23 mouse cellular contexts compared by ENCODE assay signal in the genomic region with DNA sequence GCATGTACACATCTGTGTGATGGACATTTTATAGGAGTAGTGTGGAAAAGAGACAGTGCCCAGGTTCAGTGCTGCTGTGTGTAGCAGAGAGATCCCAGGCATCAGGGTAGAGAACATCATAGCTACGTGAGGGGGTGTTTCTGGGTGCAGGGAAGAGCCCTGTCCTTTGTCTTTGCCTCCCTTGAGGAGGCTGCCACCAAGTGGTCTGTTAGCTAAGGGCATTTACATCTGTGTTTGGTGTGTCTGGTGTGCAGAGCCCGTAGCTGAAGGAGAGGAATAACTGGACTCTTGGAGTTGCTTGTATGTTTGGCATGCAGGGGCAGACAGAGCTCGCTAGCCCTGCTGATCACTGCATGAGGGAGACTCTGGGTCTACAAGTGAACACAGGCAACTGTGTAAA. TPM values are rescaled to one million over a fixed set of nuclear protein-coding genes. Genes with fewer than 3 reads are reported as not detected.
DNase-seq lines count a peak whose midpoint lies in the region; ATAC-seq and TF ChIP-seq lines count a peak whose summit lies in the region.
"Had no signal": no experiment of that assay in that cellular context is flagged by ENCODE, and none has a peak within 500 bp of the region (broad histone marks: within the 10 kb centered on the region; RNA-seq: fewer than 3 reads in every experiment).

No protein-coding gene starts in this region.

- no peak for TF ChIP-seq EP300 in lung, postnatal 0 days (IDR thresholded peaks at IDR 0.05)

- peaks cover 24% of the 10 kb centered on the region for H3K36me3 ChIP-seq in intestine, postnatal 0 days (ENCODE audit: control insufficient read depth, insufficient read depth)
- H3K36me3 ChIP-seq in intestine, embryonic 15.5 days, result peaks cover 8% of the 10 kb centered on the region; the same call in 1 of the 2 replicates
- no peaks in the 10 kb centered on the region; the same call in 1 of the 2 replicates for H3K36me3 ChIP-seq in lung, postnatal 0 days (ENCODE audit: insufficient read depth, low read length)

- no peak overlapping the region for H3K4me3 ChIP-seq in intestine, postnatal 0 days (ENCODE audit: low read depth, low read length)
- no peak overlapping the region for H3K4me3 ChIP-seq in intestine, embryonic 15.5 days (replicated peaks)
- H3K4me3 ChIP-seq in lung, postnatal 0 days (ENCODE audit: low read depth, low read length), result no peak overlapping the region
- H3K4me3 ChIP-seq in bone marrow, adult 2 months (replicated peaks; ENCODE audit: control insufficient read depth, low read depth, low read length), result no peak overlapping the region
- H3K4me3 ChIP-seq: embryonic facial prominence, embryonic 12.5 days; hindbrain, embryonic 13.5 days; limb, embryonic 10.5 days; liver, embryonic 13.5 days had no signal

- TF ChIP-seq CTCF in intestine, postnatal 0 days (IDR thresholded peaks at IDR 0.05; ENCODE audit: low read depth), result peak; percentile 69
- peak; percentile 25; the same call in 1 of the 2 replicates for TF ChIP-seq CTCF in lung, postnatal 0 days (IDR thresholded peaks at IDR 0.05)
- TF ChIP-seq CTCF in bone marrow, adult 2 months (IDR thresholded peaks at IDR 0.05; ENCODE audit: control insufficient read depth, insufficient read depth, low read length), result peak; percentile 44; the same call in 1 of the 2 replicates

- H3K9me3 ChIP-seq in intestine, postnatal 0 days (ENCODE audit: control insufficient read depth), result no peaks in the 10 kb centered on the region
- H3K9me3 ChIP-seq in intestine, embryonic 15.5 days, result no peaks in the 10 kb centered on the region
- H3K9me3 ChIP-seq in lung, postnatal 0 days (ENCODE audit: low read length), result no peaks in the 10 kb centered on the region
- H3K9me3 ChIP-seq: embryonic facial prominence, embryonic 12.5 days; hindbrain, embryonic 13.5 days; limb, embryonic 10.5 days; liver, embryonic 13.5 days had no signal

- H3K4me1 ChIP-seq in intestine, postnatal 0 days (replicated peaks; ENCODE audit: control insufficient read depth, insufficient read depth, low read length), result no peaks in the 10 kb centered on the region
- H3K4me1 ChIP-seq in intestine, embryonic 15.5 days (replicated peaks), result peaks cover 8% of the 10 kb centered on the region; the same call in 1 of the 2 replicates
- H3K4me1 ChIP-seq in lung, postnatal 0 days (ENCODE audit: insufficient read depth, low read depth, low read length), result no peaks in the 10 kb centered on the region
- peaks cover 1% of the 10 kb centered on the region; the same call in 1 of the 2 replicates for H3K4me1 ChIP-seq in bone marrow, adult 2 months (ENCODE audit: control insufficient read depth, insufficient read depth, low read length)

- ATAC-seq in intestine, postnatal 0 days, result peak; percentile 17; the same call in 1 of the 2 replicates
- no peak for ATAC-seq in intestine, embryonic 15.5 days
- no peak for ATAC-seq in lung, postnatal 0 days
- ATAC-seq: forebrain, embryonic 16.5 days had no signal

- no peak overlapping the region for H3K9ac ChIP-seq in intestine, postnatal 0 days (ENCODE audit: low read depth, low read length)
- no peak overlapping the region for H3K9ac ChIP-seq in intestine, embryonic 15.5 days
- H3K9ac ChIP-seq in lung, postnatal 0 days (replicated peaks; ENCODE audit: low read depth), result no peak overlapping the region
- H3K9ac ChIP-seq: embryonic facial prominence, embryonic 12.5 days; hindbrain, embryonic 13.5 days; liver, embryonic 13.5 days had no signal

- no peaks in the 10 kb centered on the region for H3K27me3 ChIP-seq in intestine, postnatal 0 days (replicated peaks; ENCODE audit: control insufficient read depth, insufficient read depth, low read length)
- no peaks in the 10 kb centered on the region for H3K27me3 ChIP-seq in intestine, embryonic 15.5 days (replicated peaks)
- H3K27me3 ChIP-seq in lung, postnatal 0 days (replicated peaks; ENCODE audit: insufficient read depth, low read length), result no peaks in the 10 kb centered on the region
- H3K27me3 ChIP-seq: embryonic facial prominence, embryonic 12.5 days; hindbrain, embryonic 13.5 days; liver, embryonic 13.5 days had no signal

- no peak overlapping the region for H3K27ac ChIP-seq in intestine, postnatal 0 days (ENCODE audit: low read depth, low read length)
- no peak overlapping the region for H3K27ac ChIP-seq in intestine, embryonic 15.5 days
- no peak overlapping the region for H3K27ac ChIP-seq in lung, postnatal 0 days (ENCODE audit: low read length)
- H3K27ac ChIP-seq in bone marrow, adult 2 months (ENCODE audit: control insufficient read depth, insufficient read depth, low read depth, low read length, poor library complexity), result no peak overlapping the region
- H3K27ac ChIP-seq: embryonic facial prominence, embryonic 12.5 days; hindbrain, embryonic 13.5 days; limb, embryonic 10.5 days; liver, embryonic 13.5 days; macrophage had no signal

- WGBS in intestine, postnatal 0 days, result 84% methylated on average over 3 of the region's 3 CpGs
- WGBS in intestine, embryonic 15.5 days, result 86% methylated on average over 3 of the region's 3 CpGs
- 95% methylated on average over 3 of the region's 3 CpGs for WGBS in lung, postnatal 0 days
- 82% methylated on average over 3 of the region's 3 CpGs for WGBS in bone marrow, adult 2 months

- no peak for DNase-seq in lung, postnatal 0 days (ENCODE audit: low spot score)
- no peak for DNase-seq in lung, postnatal 36 days
- DNase-seq in CD8-positive naive resting alpha-beta T cell, adult 2 months (ENCODE audit: low read depth in 2 of 2, low spot score in 2 of 2), result peak; percentile 7 to 15
- no peak for DNase-seq in frontal cortex, postnatal 14 days (ENCODE audit: low spot score in 2 of 2)
- DNase-seq in c-Kit-positive CD71-positive TER-119-positive erythroid progenitor cells, embryonic 14.5 days (ENCODE audit: low spot score), result no peak
- DNase-seq: adrenal gland, postnatal 25 days; cerebellum, adult 8-10 months; gastrocnemius, postnatal 10 days; kidney, adult 18-20 months; kidney, postnatal 4 days; layer of hippocampus, postnatal 36 days; liver, embryonic 13.5 days; midbrain, embryonic 14.5 days; spleen, adult 18-20 months; thymus, postnatal 14 days had no signal

- no peak overlapping the region for H3K4me2 ChIP-seq in intestine, postnatal 0 days (replicated peaks; ENCODE audit: low read depth)
- no peak overlapping the region for H3K4me2 ChIP-seq in intestine, embryonic 15.5 days (replicated peaks)
- H3K4me2 ChIP-seq in lung, postnatal 0 days (replicated peaks; ENCODE audit: low read depth, low read length), result no peak overlapping the region
- H3K4me2 ChIP-seq: embryonic facial prominence, embryonic 12.5 days; hindbrain, embryonic 13.5 days; liver, embryonic 13.5 days had no signal

- TF ChIP-seq POLR2A in bone marrow, adult 2 months (IDR thresholded peaks at IDR 0.05; ENCODE audit: borderline replicate concordance, control insufficient read depth, low read depth, low read length), result no peak

RNA-seq across cellular contexts. Expression of a gene that starts 11.1 kb away (rescaled TPM):
- polyA plus RNA-seq in intestine, postnatal 0 days (2015; fragmentation: Nextera tagmentation; extraction: Ambion mirVana), result 3.2 and 3.6 TPM in 2 replicates
- 7.3 and 7.6 TPM in 2 replicates for polyA plus RNA-seq in intestine, embryonic 15.5 days (2015; fragmentation: Nextera tagmentation; extraction: Ambion mirVana)
- 3.9 and 4.4 TPM in 2 replicates for polyA plus RNA-seq in lung, postnatal 0 days (2015; fragmentation: Nextera tagmentation; extraction: Ambion mirVana)
- polyA plus RNA-seq in bone marrow, adult 2 months (2011; ENCODE audit: insufficient read depth, insufficient read length, low replicate concordance, missing spikeins), result 1.3 and 3.9 TPM in 2 replicates

RNA-seq across cellular contexts. Expression of a gene that starts 15.5 kb away (rescaled TPM):
- polyA plus RNA-seq in intestine, postnatal 0 days (2015; fragmentation: Nextera tagmentation; extraction: Ambion mirVana), result 1.0 and 1.4 TPM in 2 replicates
- 2.0 and 2.4 TPM in 2 replicates for polyA plus RNA-seq in intestine, embryonic 15.5 days (2015; fragmentation: Nextera tagmentation; extraction: Ambion mirVana)
- 3.4 and 3.6 TPM in 2 replicates for polyA plus RNA-seq in lung, postnatal 0 days (2015; fragmentation: Nextera tagmentation; extraction: Ambion mirVana)
- polyA plus RNA-seq in bone marrow, adult 2 months (2011; ENCODE audit: insufficient read depth, insufficient read length, low replicate concordance, missing spikeins), result not detected in 2 replicates
- polyA plus RNA-seq: liver, embryonic 13.5 days; macrophage had no signal

RNA-seq across cellular contexts. Expression of a gene that starts 59.7 kb away (rescaled TPM):
- 89.1 and 97.3 TPM in 2 replicates for polyA plus RNA-seq in intestine, postnatal 0 days (2015; fragmentation: Nextera tagmentation; extraction: Ambion mirVana)
- polyA plus RNA-seq in intestine, embryonic 15.5 days (2015; fragmentation: Nextera tagmentation; extraction: Ambion mirVana), result 149 and 153 TPM in 2 replicates
- polyA plus RNA-seq in lung, postnatal 0 days (2015; fragmentation: Nextera tagmentation; extraction: Ambion mirVana), result 64.7 and 69.3 TPM in 2 replicates
- polyA plus RNA-seq in bone marrow, adult 2 months (2011; ENCODE audit: insufficient read depth, insufficient read length, low replicate concordance, missing spikeins), result 32.3 and 41.9 TPM in 2 replicates

Comparison
In these comparisons a context has a peak if more than half of its experiments do, and no peak if none do; other contexts are left out.
1. DNase-seq: peak in CD8-positive naive resting alpha-beta T cell, adult 2 months (2 of 2); none in lung, postnatal 0 days (single experiment), lung, postnatal 36 days (single experiment), frontal cortex, postnatal 14 days (0 of 2) and c-Kit-positive CD71-positive TER-119-positive erythroid progenitor cells, embryonic 14.5 days (single experiment).
2. Peak in every context shown above with its lines, with median percentiles within 50 percentile points of each other: CTCF ChIP-seq.